Mouse (Mus musculus) liver, embryonic 13.5 days (tissue): ENCODE data around the gene Stox2. TPM values are rescaled to one million over a fixed set of nuclear protein-coding genes. Genes with fewer than 3 reads are reported as not detected.

Experiments
- ATAC-seq: fragments of 200-750 bp; cut with Nextera tagmentation; 2 replicates; pipeline ENCODE4 v1.8.0; 2017; ENCODE audit warnings: low read depth, mild to moderate bottlenecking, moderate number of reproducible peaks, moderate library complexity
- DNase-seq: peaks from one replicate; pipeline ENCODE4 v3.0.0; 2022
- H3K27ac ChIP-seq: fragments of 300-500 bp; sonication (generic); 2 replicates; pipeline ENCODE4 v1.5.1; 2015; ENCODE audit warnings: moderate library complexity, mild to moderate bottlenecking, inconsistent platforms
- H3K27me3 ChIP-seq: fragments of 300-500 bp; sonication (generic); 2 replicates; pipeline ENCODE4 v1.6.1; 2015; ENCODE audit warnings: mild to moderate bottlenecking, inconsistent platforms
- H3K36me3 ChIP-seq: fragments of 300-500 bp; sonication (generic); 2 replicates; pipeline ENCODE4 v1.6.1; 2015; ENCODE audit warnings: mild to moderate bottlenecking, inconsistent platforms
- H3K4me1 ChIP-seq: fragments of 300-500 bp; sonication (generic); replicated peaks from 2 replicates; pipeline ENCODE4 v1.6.1; 2015; ENCODE audit warnings: inconsistent platforms
- H3K4me2 ChIP-seq: fragments of 300-500 bp; sonication (generic); 2 replicates; pipeline ENCODE4 v1.6.1; 2015; ENCODE audit warnings: inconsistent platforms, mild to moderate bottlenecking, moderate library complexity
- H3K4me3 ChIP-seq: fragments of 300-500 bp; sonication (generic); replicated peaks from 2 replicates; pipeline ENCODE4 v1.5.1; 2015; ENCODE audit warnings: mild to moderate bottlenecking, inconsistent platforms
- H3K9ac ChIP-seq: fragments of 300-500 bp; sonication (generic); 2 replicates; pipeline ENCODE4 v1.6.1; 2015; ENCODE audit warnings: mild to moderate bottlenecking, inconsistent platforms
- H3K9me3 ChIP-seq: fragments of 300-500 bp; sonication (generic); replicated peaks from 2 replicates; pipeline ENCODE4 v1.6.1; 2016; ENCODE audit warnings: inconsistent platforms
- WGBS: fragments of 180-500 bp; shearing (Covaris S2); methylation state at CpG from one replicate; pipeline ENCODE4 v1.1.7; 2015; ENCODE audit not compliant: insufficient replicate concordance; 5-methylcytosine and 5-hydroxymethylcytosine counted together
- polyA plus RNA-seq: library from polyadenylated mRNA; unstranded; fragments of >200 nt; fragmentation: Nextera tagmentation; extraction: Ambion mirVana; gene quantifications from 2 replicates; pipeline ENCODE4 v1.2.1, GENCODE M21; 2015

The Stox2 gene
- polyA plus RNA-seq, 1 experiment from 2014 or later, result 0.46 TPM

DNA sequence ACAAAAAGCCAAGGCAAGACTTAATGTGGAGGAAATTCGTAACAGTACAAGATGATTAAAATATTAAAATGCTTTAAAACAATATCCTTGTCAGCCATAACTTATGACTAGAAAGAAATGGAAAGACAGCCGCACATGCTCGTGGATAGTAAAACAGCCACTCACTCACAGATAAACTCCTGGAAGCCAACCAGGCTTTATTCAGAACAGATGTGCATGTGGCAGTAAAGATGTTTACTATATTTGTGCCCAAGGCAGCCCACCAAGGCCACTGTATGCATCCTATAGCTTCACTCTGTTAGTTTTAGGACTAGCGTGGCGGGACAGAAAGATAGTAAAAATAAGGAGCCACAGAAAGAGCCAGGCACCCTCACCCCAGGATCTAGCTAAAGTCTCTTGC, 115.2 kb downstream of the Stox2 start:
- no peak for ATAC-seq
- H3K27ac ChIP-seq, result no peak overlapping the region
- H3K9me3 ChIP-seq, result no peaks in the 10 kb centered on the region; the same call in 1 of the 2 replicates
- 74% methylated on average over 5 of the region's 5 CpGs for WGBS
- H3K36me3 ChIP-seq, result no peaks in the 10 kb centered on the region
- no peak for DNase-seq
- H3K4me3 ChIP-seq, result no peak overlapping the region
- H3K9ac ChIP-seq, result no peak overlapping the region
- no peak overlapping the region for H3K4me2 ChIP-seq
- H3K27me3 ChIP-seq, result no peaks in the 10 kb centered on the region
- H3K4me1 ChIP-seq, result no peaks in the 10 kb centered on the region

DNA sequence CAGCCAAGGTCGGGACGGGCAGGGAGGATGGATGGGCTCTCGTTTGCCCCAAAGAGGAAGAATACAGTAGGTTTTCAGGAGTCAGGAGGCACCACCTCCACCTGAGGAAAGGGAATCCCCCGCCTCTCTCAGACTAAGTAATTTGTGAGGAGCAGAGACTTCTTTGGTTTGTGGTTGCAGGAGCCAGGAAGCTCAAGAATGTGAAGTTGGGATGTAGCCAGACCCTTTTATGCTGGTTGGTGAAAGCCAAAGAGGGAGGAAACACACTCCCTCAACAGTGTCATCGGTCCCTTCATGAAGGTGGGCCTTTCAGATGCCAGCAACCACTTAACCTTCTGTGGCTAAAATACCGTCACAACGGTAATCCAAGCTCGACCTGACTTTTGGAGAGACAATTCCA, 119.8 kb downstream of the Stox2 start:
- ATAC-seq (no peak), DNase-seq (no peak)
- H3K4me2 ChIP-seq, result no peak overlapping the region
- 65% methylated on average over 8 of the region's 8 CpGs for WGBS
- no peak overlapping the region for H3K4me3 ChIP-seq
- no peak overlapping the region for H3K9ac ChIP-seq
- no peak overlapping the region for H3K27ac ChIP-seq
- no peaks in the 10 kb centered on the region for H3K27me3 ChIP-seq
- H3K36me3 ChIP-seq, result no peaks in the 10 kb centered on the region
- H3K4me1 ChIP-seq, result no peaks in the 10 kb centered on the region
- no peaks in the 10 kb centered on the region for H3K9me3 ChIP-seq

DNA sequence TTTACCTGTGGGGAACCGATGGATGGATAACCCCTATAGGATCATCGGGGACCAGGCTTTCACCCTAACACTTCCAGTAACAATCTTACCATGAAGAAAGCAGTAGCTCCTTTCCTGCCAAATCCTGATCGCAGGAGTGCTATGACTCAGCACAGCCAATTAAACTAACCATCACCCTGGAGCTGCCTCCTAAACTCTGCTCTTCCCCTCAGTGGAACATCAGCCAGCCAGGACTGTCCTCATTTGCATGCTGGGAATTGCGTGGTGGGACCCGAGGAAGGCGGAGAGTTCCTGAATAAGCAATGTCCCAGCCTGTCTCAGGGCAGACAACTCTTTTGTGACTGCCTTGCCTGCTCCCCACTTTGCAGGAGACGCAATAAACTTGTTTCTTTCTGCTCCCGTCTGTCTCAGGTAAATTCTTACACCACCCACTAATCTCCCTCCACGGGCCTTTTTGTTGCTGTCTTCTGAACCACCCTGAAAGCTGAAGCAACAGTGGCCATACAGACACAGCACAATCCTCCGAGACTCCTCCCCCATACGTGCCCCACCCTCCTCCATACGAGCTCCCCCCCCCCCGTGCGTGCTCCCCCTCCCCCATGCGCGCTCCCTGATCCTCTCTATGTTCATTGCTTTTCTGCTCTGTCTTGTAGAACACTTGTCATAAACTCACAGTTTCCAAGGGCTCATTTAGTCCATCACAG, 121.9 kb downstream of the Stox2 start:
- H3K4me3 ChIP-seq, result no peak overlapping the region
- H3K36me3 ChIP-seq, result no peaks in the 10 kb centered on the region
- 37% methylated on average over 16 of the region's 16 CpGs for WGBS
- ATAC-seq (no peak), DNase-seq (no peak)
- H3K4me2 ChIP-seq, result no peak overlapping the region
- no peaks in the 10 kb centered on the region for H3K9me3 ChIP-seq
- H3K27ac ChIP-seq, result no peak overlapping the region
- H3K4me1 ChIP-seq, result no peaks in the 10 kb centered on the region
- H3K9ac ChIP-seq, result no peak overlapping the region
- no peaks in the 10 kb centered on the region for H3K27me3 ChIP-seq

GRCm38 (mm10) chr8:47321282-47321681, 124.9 kb downstream of the Stox2 start:
- ATAC-seq (no peak), DNase-seq (no peak)
- H3K36me3 ChIP-seq, result no peaks in the 10 kb centered on the region
- no peaks in the 10 kb centered on the region for H3K9me3 ChIP-seq
- no peaks in the 10 kb centered on the region for H3K27me3 ChIP-seq
- no peak overlapping the region for H3K4me2 ChIP-seq
- 47% methylated on average over 5 of the region's 5 CpGs for WGBS
- no peaks in the 10 kb centered on the region for H3K4me1 ChIP-seq
- no peak overlapping the region for H3K4me3 ChIP-seq
- no peak overlapping the region for H3K27ac ChIP-seq
- no peak overlapping the region for H3K9ac ChIP-seq

GRCm38 (mm10) chr8:47320707-47321106, 125.5 kb downstream of the Stox2 start:
- Histone ChIP-seq H3K4me3 (no peak overlapping the region), H3K27me3 (no peaks in the 10 kb centered on the region), H3K4me1 (no peaks in the 10 kb centered on the region), H3K27ac (no peak overlapping the region), H3K36me3 (no peaks in the 10 kb centered on the region), H3K9ac (no peak overlapping the region), H3K9me3 (no peaks in the 10 kb centered on the region), H3K4me2 (no peak overlapping the region)
- WGBS, result 50% methylated on average over 2 of the region's 2 CpGs
- DNase-seq (no peak), ATAC-seq (no peak)

DNA sequence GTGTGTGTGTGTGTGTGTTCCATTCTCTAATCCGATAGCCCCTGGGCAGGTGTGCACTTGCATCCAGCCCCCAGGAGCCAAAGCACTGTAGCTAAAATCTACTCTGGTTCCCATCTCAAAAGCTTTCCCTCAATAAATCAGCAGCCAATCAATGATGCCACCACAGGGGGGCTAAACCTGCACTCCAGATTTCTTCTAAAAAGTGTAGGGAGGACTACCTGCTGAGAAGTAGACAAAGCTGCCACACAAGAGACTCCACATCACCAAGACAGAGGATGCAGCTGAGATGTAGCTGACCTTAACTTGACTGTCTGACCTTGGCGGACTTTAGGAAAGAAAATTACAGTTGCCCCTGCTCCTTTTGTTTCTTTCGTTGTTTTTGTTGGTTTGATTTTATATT, 127.7 kb downstream of the Stox2 start:
- ATAC-seq (no peak), DNase-seq (no peak)
- Histone ChIP-seq H3K4me3 (no peak overlapping the region), H3K27ac (no peak overlapping the region), H3K27me3 (no peaks in the 10 kb centered on the region), H3K9ac (no peak overlapping the region), H3K4me1 (no peaks in the 10 kb centered on the region), H3K4me2 (no peak overlapping the region), H3K36me3 (no peaks in the 10 kb centered on the region), H3K9me3 (no peaks in the 10 kb centered on the region)
- 71% methylated on average over 3 of the region's 3 CpGs for WGBS

GRCm38 (mm10) chr8:47308176-47308575, 138.0 kb downstream of the Stox2 start:
- DNase-seq (no peak), ATAC-seq (no peak)
- H3K4me1 ChIP-seq, result no peaks in the 10 kb centered on the region
- 63% methylated on average over 6 of the region's 6 CpGs for WGBS
- H3K9ac ChIP-seq, result no peak overlapping the region
- H3K36me3 ChIP-seq, result no peaks in the 10 kb centered on the region
- no peaks in the 10 kb centered on the region for H3K9me3 ChIP-seq
- H3K4me3 ChIP-seq, result no peak overlapping the region
- no peak overlapping the region for H3K27ac ChIP-seq
- H3K27me3 ChIP-seq, result no peaks in the 10 kb centered on the region
- H3K4me2 ChIP-seq, result no peak overlapping the region

- no peak overlapping the region for H3K9ac ChIP-seq
- 75% methylated on average over 5 of the region's 5 CpGs for WGBS
- H3K4me1 ChIP-seq, result no peaks in the 10 kb centered on the region
- DNase-seq, result no peak
- no peak overlapping the region for H3K4me3 ChIP-seq
- no peaks in the 10 kb centered on the region for H3K27me3 ChIP-seq
- no peak for ATAC-seq
- no peak overlapping the region for H3K27ac ChIP-seq
- H3K4me2 ChIP-seq, result no peak overlapping the region
- no peaks in the 10 kb centered on the region for H3K36me3 ChIP-seq
- no peaks in the 10 kb centered on the region for H3K9me3 ChIP-seq
Observed at GRCm38 (mm10) chr8:47306372-47306771, 139.8 kb downstream of the Stox2 start.

DNA sequence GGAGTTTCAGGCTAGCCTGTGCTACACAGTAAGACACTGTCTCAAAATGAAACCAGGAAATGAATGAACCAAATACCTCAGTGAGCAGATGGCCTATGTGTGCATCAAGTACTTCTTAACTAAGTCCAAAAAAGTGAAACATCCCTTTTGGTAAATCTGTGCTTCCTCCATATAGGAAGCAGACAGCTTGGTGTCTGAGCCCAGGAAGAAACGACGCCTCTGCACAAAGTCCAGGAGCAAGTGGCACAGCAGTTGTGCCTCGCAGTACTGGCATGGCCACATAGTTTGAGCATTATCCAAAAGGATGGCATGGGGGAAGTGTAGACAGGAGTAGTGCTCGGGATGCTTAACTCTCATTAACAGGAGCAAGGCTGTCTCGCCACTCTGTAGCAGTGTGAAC, 140.3 kb downstream of the Stox2 start:
- no peak overlapping the region for H3K4me3 ChIP-seq
- no peak overlapping the region for H3K4me2 ChIP-seq
- ATAC-seq (no peak), DNase-seq (no peak)
- 72% methylated on average over 5 of the region's 5 CpGs for WGBS
- H3K9me3 ChIP-seq, result no peaks in the 10 kb centered on the region
- H3K27me3 ChIP-seq, result no peaks in the 10 kb centered on the region
- no peaks in the 10 kb centered on the region for H3K36me3 ChIP-seq
- H3K27ac ChIP-seq, result no peak overlapping the region
- no peaks in the 10 kb centered on the region for H3K4me1 ChIP-seq
- H3K9ac ChIP-seq, result no peak overlapping the region

DNA sequence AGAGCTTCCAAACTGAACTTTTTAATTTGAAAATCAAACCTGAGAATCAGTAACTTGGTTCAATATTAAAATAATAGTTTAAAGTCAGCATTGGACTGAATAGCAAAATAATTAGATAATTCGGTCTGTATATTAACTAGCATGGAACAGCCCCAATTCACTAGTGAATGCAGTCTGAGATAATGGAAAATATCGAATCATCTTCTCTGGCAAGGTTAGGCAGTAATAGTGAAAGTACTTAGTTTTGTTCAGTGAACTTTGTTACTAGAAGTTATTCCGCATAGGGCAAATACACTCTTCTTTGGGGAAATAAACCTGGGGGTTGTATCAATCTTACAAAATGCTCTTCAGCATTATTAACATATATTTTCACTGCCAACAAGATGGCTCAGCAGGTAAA, 147.7 kb downstream of the Stox2 start:
- Histone ChIP-seq H3K9ac (no peak overlapping the region), H3K36me3 (no peaks in the 10 kb centered on the region), H3K4me1 (no peaks in the 10 kb centered on the region), H3K27me3 (no peaks in the 10 kb centered on the region), H3K4me2 (no peak overlapping the region), H3K27ac (no peak overlapping the region), H3K9me3 (no peaks in the 10 kb centered on the region), H3K4me3 (no peak overlapping the region)
- no peak for DNase-seq
- ATAC-seq, result no peak
- WGBS, result 69% methylated on average over 3 of the region's 3 CpGs

GRCm38 (mm10) chr8:47289641-47290040, 156.5 kb downstream of the Stox2 start:
- Histone ChIP-seq H3K27me3 (peaks cover 61% of the 10 kb centered on the region), H3K9ac (no peak overlapping the region), H3K4me3 (peak overlapping the region; percentile 55; the same call in 1 of the 2 replicates), H3K27ac (no peak overlapping the region), H3K9me3 (no peaks in the 10 kb centered on the region), H3K36me3 (no peaks in the 10 kb centered on the region), H3K4me1 (0 out of 2 replicates have a peak, but pooled peaks cover 7% of the 10 kb centered on the region), H3K4me2 (peak overlapping the region; percentile 70)
- WGBS, result 18% methylated on average over 6 of the region's 6 CpGs
- DNase-seq (no peak), ATAC-seq (no peak)

GRCm38 (mm10) chr8:47288866-47289541, 157.2 kb downstream of the Stox2 start:
- Histone ChIP-seq H3K4me2 (peak overlapping the region; percentile 70), H3K4me3 (peak overlapping the region; percentile 55), H3K9me3 (no peaks in the 10 kb centered on the region), H3K27me3 (peaks cover 61% of the 10 kb centered on the region), H3K36me3 (no peaks in the 10 kb centered on the region), H3K9ac (peak overlapping the region; percentile 36), H3K27ac (no peak overlapping the region), H3K4me1 (0 out of 2 replicates have a peak, but pooled peaks cover 7% of the 10 kb centered on the region)
- WGBS, result under 1% methylated on average over 93 of the region's 97 CpGs
- DNase-seq (no peak), ATAC-seq (0 out of 2 replicates have a peak, but pooled peaks have one; percentile 50)
